Mouse (Mus musculus): ENCODE data around the gene Fgfr1op.
"Not testable (repeated sequence)": the region's sequence is repeated elsewhere in the genome, so short reads cannot be mapped to it uniquely, and the experiment has no call there.

DNA sequence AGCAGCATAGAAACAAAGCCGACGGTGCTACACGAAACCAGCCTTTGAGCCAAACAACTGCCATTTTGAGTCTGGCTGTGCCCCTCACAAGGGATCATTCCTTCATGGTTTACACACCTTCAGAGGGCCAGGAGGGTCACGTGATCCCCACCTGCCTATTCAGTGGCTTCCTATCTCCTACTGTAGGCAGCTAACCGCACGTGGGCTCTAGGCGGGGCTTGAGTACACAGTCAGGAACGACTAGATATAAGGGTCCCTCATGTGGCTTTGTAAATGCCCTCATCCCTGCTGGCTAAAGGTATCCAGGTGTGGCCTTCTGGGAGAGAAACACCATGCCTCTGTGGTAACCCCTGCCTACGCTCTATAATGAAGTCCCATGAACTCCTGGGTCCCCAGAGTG, 35.7 kb upstream of the Fgfr1op start:
- TF ChIP-seq TAL1, GATA1 (IDR thresholded peaks at IDR 0.05; ENCODE audit: low read length): not testable (repeated sequence)

Measured in erythroblast, embryonic 14.5 days (primary cell).